Mouse (Mus musculus) heart, postnatal 0 days (tissue): ENCODE results near the gene Slc1a4.

ENCODE experiments used
- CTCF ChIP-seq: IDR thresholded peaks from 2 replicates; pipeline ENCODE4 v1.5.1; 2016; ENCODE audit warnings: antibody characterized with exemption, control low read depth, low read depth
- EP300 ChIP-seq: IDR thresholded peaks from 2 replicates; pipeline ENCODE4 v1.6.1; 2016; ENCODE audit warnings: antibody characterized with exemption, low read depth

DNA sequence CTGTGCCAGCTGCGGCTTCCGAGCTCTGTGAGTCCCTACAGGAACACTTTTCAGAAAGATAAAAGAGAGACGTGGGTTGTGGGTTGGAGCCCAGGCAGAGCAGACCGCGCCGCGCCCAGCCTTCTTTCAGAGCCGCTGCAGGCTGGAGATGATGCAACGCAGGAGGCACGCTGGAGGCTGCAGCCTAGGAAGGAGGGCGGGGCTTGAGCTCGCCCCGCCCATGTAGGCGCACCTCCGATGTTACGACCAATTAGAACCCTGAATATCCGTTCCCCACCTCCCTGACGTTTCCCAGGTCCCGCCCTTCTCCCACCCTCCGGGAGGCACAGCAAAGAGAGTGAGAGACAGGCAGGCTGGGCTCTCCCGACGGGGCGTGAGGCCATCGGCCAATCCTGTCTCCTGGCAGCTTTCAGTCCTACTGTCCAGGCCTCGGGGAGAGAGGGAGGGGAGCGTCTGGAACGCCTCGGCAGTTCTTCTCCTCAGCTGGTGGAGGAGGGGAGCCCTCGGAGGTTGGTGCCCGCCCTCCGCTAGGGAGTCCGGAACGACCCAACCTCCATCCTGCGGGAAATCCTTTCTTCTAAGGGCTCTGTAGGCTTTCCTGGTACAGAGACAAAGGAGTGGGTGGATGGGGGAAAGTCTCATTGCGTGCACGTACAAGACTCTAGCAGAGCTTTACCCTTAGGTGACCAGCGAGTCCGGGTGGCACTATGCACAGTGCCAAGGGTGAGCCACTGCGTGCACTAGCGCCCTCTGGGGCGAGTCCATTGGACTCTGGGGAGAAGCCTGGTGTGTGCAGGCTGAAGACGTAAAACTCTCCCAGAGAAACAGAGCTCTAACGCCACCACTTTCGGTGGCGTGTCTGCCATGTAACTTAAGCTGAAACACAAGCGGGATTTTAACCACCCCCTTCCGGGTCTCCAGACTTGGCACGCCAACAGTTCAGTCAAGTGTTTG lies at the start of gene Slc1a4:
- TF ChIP-seq CTCF = peak; percentile 74
- peak; percentile 73 for TF ChIP-seq EP300
